Mouse (Mus musculus): ENCODE measurements at regions not wholly inside any gene's neighbourhood (a gene's known extent, or its start where the extent isn't known, plus 50 kb on each side); places are given as distances from the start of the nearest gene placed in this dataset.

DNA sequence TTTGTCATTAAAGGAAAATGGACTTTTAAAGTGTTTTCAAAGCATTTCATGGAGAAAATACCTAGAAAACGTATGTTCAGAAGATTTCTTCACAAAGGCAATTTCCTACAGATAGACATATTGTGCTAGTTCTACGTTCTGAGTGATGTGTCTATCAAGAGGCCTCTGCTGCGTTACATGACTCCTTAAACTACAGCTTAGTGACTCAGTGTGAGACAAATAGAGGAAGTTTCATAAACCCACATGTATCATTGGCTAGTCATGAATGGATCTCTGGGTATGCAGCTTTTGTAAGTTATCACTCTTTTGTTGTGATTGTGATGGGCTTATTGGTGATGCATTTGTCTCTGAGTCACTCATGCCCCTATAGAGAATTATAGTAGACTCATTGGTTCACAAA, 1067.3 kb upstream of the Sel1l start:
- TF ChIP-seq POLR2A (IDR thresholded peaks at IDR 0.05; ENCODE audit: low read depth, low read length) (no peak), CTCF (IDR thresholded peaks at IDR 0.05; ENCODE audit: extremely low read depth, insufficient read length, insufficient replicate concordance, low read depth, low read length) (no peak)
